Mouse (Mus musculus): ENCODE data around the gene Sec24a. TPM values are rescaled to one million over a fixed set of nuclear protein-coding genes. Genes with fewer than 3 reads are reported as not detected.

The Sec24a gene
- polyA plus RNA-seq (2015; fragmentation: Nextera tagmentation; extraction: Ambion mirVana): 8.3 and 8.4 TPM in 2 replicates

- Histone ChIP-seq H3K4me1 (replicated peaks; ENCODE audit: control insufficient read depth, insufficient read depth) (peaks cover 4% of the 10 kb centered on the region), H3K36me3 (ENCODE audit: control insufficient read depth, insufficient read depth, low read length) (no peaks in the 10 kb centered on the region), H3K4me3 (ENCODE audit: low read depth, low read length) (peak within 1 kb of the TSS; percentile 94), H3K27ac (replicated peaks) (peak within 1 kb of the TSS; percentile 58; the same call in 1 of the 2 replicates), H3K9me3 (ENCODE audit: control insufficient read depth, low read length) (no peaks in the 10 kb centered on the region), H3K27me3 (ENCODE audit: control insufficient read depth, insufficient read depth, low read length) (no peaks in the 10 kb centered on the region), H3K4me2 (replicated peaks; ENCODE audit: low read depth) (peak within 1 kb of the TSS; percentile 86), H3K9ac (ENCODE audit: low read length) (peak within 1 kb of the TSS; percentile 93)
- peak; percentile 93 for ATAC-seq (ENCODE audit: low FRiP score, low TSS enrichment)
- TF ChIP-seq CTCF (IDR thresholded peaks at IDR 0.05; ENCODE audit: low read depth): peak; percentile 54
- no peak for TF ChIP-seq EP300 (optimal IDR thresholded peaks at IDR 0.05)
- peak; percentile 87 for DNase-seq (ENCODE audit: low spot score)
- under 1% methylated on average over 30 of the region's 30 CpGs for WGBS
Measured at GRCm38 (mm10) chr11:51763213-51763907, at the start of gene Sec24a, which contains the start of gene Sar1b. Gene Sec24a (minus strand): TSS chr11:51763634. Gene Sar1b (plus strand): TSS chr11:51763687.

DNA sequence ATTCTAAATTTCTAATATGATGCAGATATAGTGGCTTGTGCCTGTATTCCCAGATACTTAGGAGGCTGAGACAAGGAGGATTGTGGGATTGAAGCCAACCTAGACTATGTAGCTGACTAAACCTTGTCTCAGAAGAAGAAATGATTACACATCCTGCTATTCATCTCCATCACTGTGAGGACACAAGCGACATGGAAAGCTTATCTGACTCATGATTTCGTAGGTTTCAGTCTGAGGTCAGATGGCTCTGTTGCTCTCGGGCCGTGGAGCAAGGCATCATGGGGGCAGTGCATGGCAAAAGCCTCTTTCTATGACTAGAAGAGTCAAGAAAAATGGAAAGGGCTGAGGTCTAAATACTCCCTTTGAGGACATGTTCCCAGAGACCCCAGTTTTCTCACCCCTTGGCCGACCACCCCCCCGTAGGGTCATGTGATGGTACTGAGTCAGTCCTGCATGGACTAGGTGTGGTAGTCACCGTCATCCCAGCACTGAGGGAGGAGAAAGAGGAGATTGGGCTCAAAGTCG lies 48.6 kb upstream of the Sec24a start:
- Histone ChIP-seq H3K9ac (ENCODE audit: low read length) (no peak overlapping the region), H3K36me3 (ENCODE audit: control insufficient read depth, insufficient read depth, low read length) (peaks cover 5% of the 10 kb centered on the region; the same call in 1 of the 2 replicates), H3K27ac (replicated peaks) (no peak overlapping the region), H3K4me2 (replicated peaks; ENCODE audit: low read depth) (no peak overlapping the region), H3K4me1 (replicated peaks; ENCODE audit: control insufficient read depth, insufficient read depth) (no peaks in the 10 kb centered on the region), H3K27me3 (ENCODE audit: control insufficient read depth, insufficient read depth, low read length) (no peaks in the 10 kb centered on the region), H3K4me3 (ENCODE audit: low read depth, low read length) (no peak overlapping the region), H3K9me3 (ENCODE audit: control insufficient read depth, low read length) (no peaks in the 10 kb centered on the region)
- WGBS: 89% methylated on average over 8 of the region's 8 CpGs
- TF ChIP-seq EP300 (optimal IDR thresholded peaks at IDR 0.05) (no peak), CTCF (IDR thresholded peaks at IDR 0.05; ENCODE audit: low read depth) (no peak)
- DNase-seq (ENCODE audit: low spot score): no peak
- no peak for ATAC-seq (ENCODE audit: low FRiP score, low TSS enrichment)

- ATAC-seq (ENCODE audit: low FRiP score, low TSS enrichment): no peak
- H3K4me3 ChIP-seq (ENCODE audit: low read depth, low read length): no peak overlapping the region
- no peaks in the 10 kb centered on the region for H3K4me1 ChIP-seq (replicated peaks; ENCODE audit: control insufficient read depth, insufficient read depth)
- no peak overlapping the region for H3K4me2 ChIP-seq (replicated peaks; ENCODE audit: low read depth)
- H3K36me3 ChIP-seq (ENCODE audit: control insufficient read depth, insufficient read depth, low read length): peaks cover 5% of the 10 kb centered on the region; the same call in 1 of the 2 replicates
- H3K27ac ChIP-seq (replicated peaks): no peak overlapping the region
- 83% methylated on average over 4 of the region's 4 CpGs for WGBS
- DNase-seq (ENCODE audit: low spot score): no peak
- no peaks in the 10 kb centered on the region for H3K27me3 ChIP-seq (ENCODE audit: control insufficient read depth, insufficient read depth, low read length)
- H3K9me3 ChIP-seq (ENCODE audit: control insufficient read depth, low read length): no peaks in the 10 kb centered on the region
- no peak overlapping the region for H3K9ac ChIP-seq (ENCODE audit: low read length)
- TF ChIP-seq EP300 (optimal IDR thresholded peaks at IDR 0.05): no peak
- peak; percentile 55 for TF ChIP-seq CTCF (IDR thresholded peaks at IDR 0.05; ENCODE audit: low read depth)
Measured at GRCm38 (mm10) chr11:51811230-51811629, 47.8 kb upstream of the Sec24a start.

GRCm38 (mm10) chr11:51809632-51810224 lies 46.3 kb upstream of the Sec24a start:
- Histone ChIP-seq H3K4me1 (replicated peaks; ENCODE audit: control insufficient read depth, insufficient read depth) (no peaks in the 10 kb centered on the region), H3K4me3 (ENCODE audit: low read depth, low read length) (no peak overlapping the region), H3K27me3 (ENCODE audit: control insufficient read depth, insufficient read depth, low read length) (no peaks in the 10 kb centered on the region), H3K9ac (ENCODE audit: low read length) (no peak overlapping the region), H3K36me3 (ENCODE audit: control insufficient read depth, insufficient read depth, low read length) (no peaks in the 10 kb centered on the region), H3K27ac (replicated peaks) (no peak overlapping the region), H3K9me3 (ENCODE audit: control insufficient read depth, low read length) (no peaks in the 10 kb centered on the region), H3K4me2 (replicated peaks; ENCODE audit: low read depth) (no peak overlapping the region)
- ATAC-seq (ENCODE audit: low FRiP score, low TSS enrichment) (no peak), DNase-seq (ENCODE audit: low spot score) (peak; percentile 61)
- WGBS: 61% methylated on average over 6 of the region's 6 CpGs
- no peak for TF ChIP-seq EP300 (optimal IDR thresholded peaks at IDR 0.05)
- TF ChIP-seq CTCF (IDR thresholded peaks at IDR 0.05; ENCODE audit: low read depth): peak; percentile 43

DNA sequence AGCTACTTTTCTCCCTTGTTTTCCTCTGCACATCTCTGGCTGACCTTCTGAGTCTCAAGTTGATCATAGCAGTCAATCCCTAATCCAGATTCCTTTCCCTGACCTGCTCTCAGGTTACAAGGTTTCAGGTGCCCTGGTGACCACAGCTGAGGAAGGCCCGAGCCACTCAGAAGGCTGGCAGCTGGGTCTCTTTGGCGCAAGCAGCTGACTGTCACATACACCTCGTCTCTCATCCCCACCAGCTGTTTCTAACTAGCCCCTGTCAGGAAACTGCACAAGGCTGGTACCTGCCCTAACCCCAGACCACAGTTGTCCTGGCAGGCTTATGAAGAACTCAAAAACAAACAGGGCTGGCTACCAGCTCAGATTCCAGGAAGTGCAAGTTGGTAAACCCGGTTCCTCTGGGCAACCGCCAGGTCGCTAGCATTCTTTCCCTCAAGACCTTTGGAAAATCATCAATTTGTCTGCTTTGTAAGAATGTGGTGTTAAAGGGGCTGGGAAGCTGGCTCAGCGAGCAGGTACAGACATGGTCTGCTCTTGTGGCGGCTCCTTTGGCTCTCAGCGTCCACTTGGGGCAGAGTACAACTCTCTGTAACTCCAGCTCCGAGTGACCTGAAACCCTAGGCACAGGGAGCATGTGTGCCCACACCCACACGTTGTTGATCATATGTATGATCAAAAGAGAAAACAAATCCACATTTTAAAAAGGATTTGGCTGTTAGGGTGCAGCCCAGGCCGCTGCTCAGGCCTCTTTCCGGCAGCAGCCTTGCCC lies 43.9 kb upstream of the Sec24a start:
- Histone ChIP-seq H3K36me3 (ENCODE audit: control insufficient read depth, insufficient read depth, low read length) (no peaks in the 10 kb centered on the region), H3K9ac (ENCODE audit: low read length) (no peak overlapping the region), H3K27ac (replicated peaks) (0 out of 2 replicates have a peak overlapping the region, but pooled peaks have one; percentile 24), H3K27me3 (ENCODE audit: control insufficient read depth, insufficient read depth, low read length) (no peaks in the 10 kb centered on the region), H3K9me3 (ENCODE audit: control insufficient read depth, low read length) (no peaks in the 10 kb centered on the region), H3K4me2 (replicated peaks; ENCODE audit: low read depth) (no peak overlapping the region), H3K4me3 (ENCODE audit: low read depth, low read length) (no peak overlapping the region), H3K4me1 (replicated peaks; ENCODE audit: control insufficient read depth, insufficient read depth) (no peaks in the 10 kb centered on the region)
- WGBS: 35% methylated on average over 13 of the region's 13 CpGs
- peak; percentile 41 for DNase-seq (ENCODE audit: low spot score)
- TF ChIP-seq EP300 (optimal IDR thresholded peaks at IDR 0.05) (no peak), CTCF (IDR thresholded peaks at IDR 0.05; ENCODE audit: low read depth) (peak; percentile 15; the same call in 1 of the 2 replicates)
- ATAC-seq (ENCODE audit: low FRiP score, low TSS enrichment): peak; percentile 31; the same call in 1 of the 2 replicates

Measured in stomach, postnatal 0 days (tissue).